Mouse (Mus musculus) embryonic facial prominence, embryonic 12.5 days (tissue): Measurements from ENCODE around the gene Asic5. TPM values are rescaled to one million over a fixed set of nuclear protein-coding genes. Genes with fewer than 3 reads are reported as not detected.

Experiments
- ATAC-seq: fragments of 200-750 bp; cut with Nextera tagmentation; 2 replicates; pipeline ENCODE4 v1.8.0; 2017; ENCODE audit not compliant: insufficient number of reproducible peaks, insufficient read depth, low FRiP score, low TSS enrichment
- H3K27ac ChIP-seq: fragments of 300-500 bp; sonication (generic); 2 replicates; pipeline ENCODE4 v1.5.1; 2016; ENCODE audit warnings: mild to moderate bottlenecking
- H3K27me3 ChIP-seq: fragments of 300-500 bp; sonication (generic); 2 replicates; pipeline ENCODE4 v1.6.1; 2016; ENCODE audit warnings: mild to moderate bottlenecking, moderate library complexity
- H3K36me3 ChIP-seq: fragments of 300-500 bp; sonication (generic); 2 replicates; pipeline ENCODE4 v1.6.1; 2016; ENCODE audit warnings: mild to moderate bottlenecking
- H3K4me1 ChIP-seq: fragments of 300-500 bp; sonication (generic); 2 replicates; pipeline ENCODE4 v1.6.1; 2016
- H3K4me2 ChIP-seq: fragments of 300-500 bp; sonication (generic); replicated peaks from 2 replicates; pipeline ENCODE4 v1.6.1; 2016; ENCODE audit warnings: mild to moderate bottlenecking, moderate library complexity
- H3K4me3 ChIP-seq: fragments of 300-500 bp; sonication (generic); 2 replicates; pipeline ENCODE4 v1.5.1; 2016; ENCODE audit warnings: mild to moderate bottlenecking
- H3K9ac ChIP-seq: fragments of 300-500 bp; sonication (generic); 2 replicates; pipeline ENCODE4 v1.6.1; 2016; ENCODE audit warnings: mild to moderate bottlenecking, moderate library complexity
- H3K9me3 ChIP-seq: fragments of 300-500 bp; sonication (generic); 2 replicates; pipeline ENCODE4 v1.6.1; 2016; ENCODE audit warnings: mild to moderate bottlenecking, moderate library complexity
- WGBS: fragments of 180-500 bp; shearing (Covaris S2); methylation state at CpG from one replicate; pipeline ENCODE4 v1.1.7; 2016; 5-methylcytosine and 5-hydroxymethylcytosine counted together
- polyA plus RNA-seq: library from polyadenylated mRNA; unstranded; fragments of >200 nt; fragmentation: Nextera tagmentation; extraction: Ambion mirVana; gene quantifications from 2 replicates; pipeline ENCODE4 v1.2.1, GENCODE M21; 2016

Gene Asic5
- polyA plus RNA-seq, result not detected in 2 replicates

DNA sequence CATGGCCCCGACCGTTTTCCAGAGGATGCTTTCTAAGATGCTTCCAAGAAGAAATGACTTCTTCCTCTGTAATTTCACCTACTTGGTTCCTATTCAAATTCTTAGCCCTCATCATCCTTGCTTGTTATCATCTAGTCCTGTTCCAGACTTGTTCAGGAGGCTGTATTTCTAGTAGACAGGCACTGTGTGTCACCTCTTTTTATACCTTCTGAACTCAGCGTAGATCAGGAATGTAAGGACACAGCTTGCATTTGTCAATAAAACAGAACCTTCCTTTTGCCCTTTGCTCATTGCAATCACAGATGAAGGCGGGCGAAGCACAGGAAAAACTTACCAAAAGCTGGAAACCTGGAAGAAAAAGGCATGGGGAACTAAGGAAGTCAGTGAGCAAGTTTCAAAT lies at the start of gene Asic5:
TSS of gene Asic5 (plus strand) at position 301 of the 400 bp plus-strand sequence.
- 88% methylated on average over 5 of the region's 5 CpGs for WGBS
- Histone ChIP-seq H3K27ac (no peak within 1 kb of the TSS), H3K27me3 (no peaks in the 10 kb centered on the region), H3K9ac (no peak within 1 kb of the TSS), H3K4me3 (no peak within 1 kb of the TSS), H3K36me3 (no peaks in the 10 kb centered on the region), H3K4me2 (no peak within 1 kb of the TSS), H3K9me3 (no peaks in the 10 kb centered on the region), H3K4me1 (no peaks in the 10 kb centered on the region)
- ATAC-seq, result no peak

DNA sequence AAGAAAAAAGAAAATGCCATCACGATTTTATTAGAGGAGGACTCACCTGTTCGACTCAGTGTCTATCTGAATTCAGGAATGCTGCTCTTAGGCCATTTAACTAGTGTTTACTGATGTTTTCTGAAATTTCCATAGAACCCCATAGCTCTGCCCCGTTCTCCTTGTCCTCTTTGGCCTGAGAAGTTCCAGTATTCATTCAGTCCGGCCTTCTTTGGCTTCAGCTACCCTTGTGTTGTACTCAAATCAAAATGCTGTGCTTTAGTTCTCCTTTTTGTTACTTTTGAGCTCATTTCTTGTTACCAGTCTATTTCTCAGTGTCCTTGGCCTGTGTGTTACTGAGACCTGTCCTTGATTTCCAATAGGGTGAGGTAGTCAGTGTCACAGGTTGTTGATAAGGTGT lies 48.7 kb upstream of the Asic5 start:
- H3K4me3 ChIP-seq, result no peak overlapping the region
- no peaks in the 10 kb centered on the region for H3K36me3 ChIP-seq
- H3K27me3 ChIP-seq, result no peaks in the 10 kb centered on the region
- H3K4me1 ChIP-seq, result no peaks in the 10 kb centered on the region
- no peak overlapping the region for H3K27ac ChIP-seq
- WGBS, result 79% methylated on average over 4 of the region's 4 CpGs
- H3K9me3 ChIP-seq, result no peaks in the 10 kb centered on the region
- ATAC-seq, result no peak
- no peak overlapping the region for H3K9ac ChIP-seq
- no peak overlapping the region for H3K4me2 ChIP-seq

DNA sequence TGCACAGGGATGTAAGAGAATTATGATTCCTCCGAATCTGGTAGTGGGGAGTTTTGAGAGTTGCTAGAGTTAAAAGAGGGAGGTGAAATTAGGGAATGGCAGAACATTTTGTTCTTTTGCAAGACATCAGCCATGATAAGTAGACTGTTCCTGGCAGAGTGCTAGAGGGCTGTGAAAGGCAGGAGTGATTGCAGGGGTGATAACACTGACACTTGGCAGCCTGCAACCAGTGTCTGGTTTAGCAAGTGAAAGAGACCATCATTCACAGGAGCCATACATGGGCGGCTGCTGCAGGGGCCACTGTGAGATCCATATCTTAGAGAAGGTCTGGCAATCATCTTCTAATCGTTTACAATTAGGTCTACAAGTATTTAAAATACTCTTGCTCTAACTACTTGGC lies 43.2 kb upstream of the Asic5 start:
- no peak for ATAC-seq
- H3K4me1 ChIP-seq, result 0 out of 2 replicates have a peak, but pooled peaks cover 4% of the 10 kb centered on the region
- no peaks in the 10 kb centered on the region for H3K27me3 ChIP-seq
- no peak overlapping the region for H3K27ac ChIP-seq
- 70% methylated on average over 3 of the region's 3 CpGs for WGBS
- H3K4me3 ChIP-seq, result no peak overlapping the region
- no peak overlapping the region for H3K4me2 ChIP-seq
- H3K9me3 ChIP-seq, result no peaks in the 10 kb centered on the region
- H3K36me3 ChIP-seq, result no peaks in the 10 kb centered on the region
- no peak overlapping the region for H3K9ac ChIP-seq

DNA sequence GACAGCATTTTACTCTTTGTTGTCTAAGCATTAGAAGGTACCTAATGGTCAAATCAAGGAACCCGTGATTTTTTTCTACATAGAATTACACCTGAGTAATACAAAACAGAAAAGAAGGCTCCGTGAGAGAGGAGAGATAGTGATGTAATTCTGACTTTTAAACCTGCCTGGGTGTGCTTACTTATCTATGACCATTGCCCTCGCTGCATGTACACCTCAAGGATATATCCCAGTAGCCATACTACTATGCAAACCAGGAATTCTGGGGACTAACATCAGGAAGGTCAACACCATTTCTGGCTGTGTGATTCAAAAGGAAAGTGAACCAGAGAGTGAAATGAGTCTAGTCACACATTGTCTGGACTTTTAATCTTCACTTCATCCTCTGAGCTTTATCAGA lies 39.7 kb upstream of the Asic5 start:
- no peaks in the 10 kb centered on the region for H3K36me3 ChIP-seq
- H3K27me3 ChIP-seq, result no peaks in the 10 kb centered on the region
- H3K4me1 ChIP-seq, result 0 out of 2 replicates have a peak, but pooled peaks cover 4% of the 10 kb centered on the region
- H3K9me3 ChIP-seq, result no peaks in the 10 kb centered on the region
- no peak overlapping the region for H3K4me3 ChIP-seq
- WGBS, result 87% methylated on average over 3 of the region's 3 CpGs
- H3K4me2 ChIP-seq, result no peak overlapping the region
- H3K9ac ChIP-seq, result no peak overlapping the region
- H3K27ac ChIP-seq, result no peak overlapping the region
- no peak for ATAC-seq

DNA sequence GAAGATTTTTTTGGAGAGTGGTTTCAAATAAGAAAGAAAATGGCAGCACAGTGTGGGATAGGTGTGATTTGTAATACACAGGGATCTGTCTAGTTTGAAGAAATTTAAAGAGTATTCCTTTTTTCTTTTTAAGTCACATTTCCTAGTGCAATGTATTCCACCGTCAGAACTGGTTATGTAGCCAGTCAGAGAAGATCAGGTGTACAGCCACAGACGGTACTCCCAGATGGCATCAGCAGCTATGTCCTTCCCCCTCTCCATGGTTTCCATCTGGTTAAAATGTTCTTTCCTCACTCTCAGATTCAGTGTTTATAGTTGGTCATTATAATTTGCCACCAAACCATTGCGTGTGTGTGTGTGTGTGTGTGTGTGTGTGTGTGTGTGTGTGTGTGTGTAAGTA lies 39.0 kb upstream of the Asic5 start:
- Histone ChIP-seq H3K27ac (no peak overlapping the region), H3K9me3 (no peaks in the 10 kb centered on the region), H3K4me2 (no peak overlapping the region), H3K4me3 (no peak overlapping the region), H3K4me1 (0 out of 2 replicates have a peak, but pooled peaks cover 4% of the 10 kb centered on the region), H3K27me3 (no peaks in the 10 kb centered on the region), H3K9ac (no peak overlapping the region), H3K36me3 (no peaks in the 10 kb centered on the region)
- WGBS, result 82% methylated on average over 3 of the region's 3 CpGs
- ATAC-seq, result no peak

DNA sequence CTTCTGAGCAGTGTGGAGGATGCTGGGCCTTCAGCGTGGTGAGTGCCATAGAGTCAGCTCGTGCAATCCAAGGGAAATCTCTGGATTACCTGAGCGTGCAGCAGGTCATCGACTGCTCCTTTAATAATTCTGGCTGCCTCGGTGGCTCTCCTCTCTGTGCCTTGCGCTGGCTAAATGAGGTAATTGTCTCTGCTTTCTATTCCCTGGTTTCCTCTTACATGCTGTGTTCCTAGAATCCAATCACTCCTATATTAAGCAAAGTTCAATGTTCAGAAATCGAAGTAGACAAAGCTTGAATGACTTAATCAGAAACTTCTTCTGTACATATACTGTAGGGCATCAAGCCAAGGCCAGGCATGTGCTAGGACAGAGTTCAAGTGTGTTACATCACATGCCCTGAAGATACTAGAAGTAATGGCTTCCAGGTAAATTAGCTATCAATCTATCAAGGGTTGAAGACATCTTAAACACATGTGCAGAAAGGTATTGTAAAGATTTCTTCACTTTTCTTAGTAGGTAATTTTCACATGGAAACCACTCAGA lies 37.2 kb upstream of the Asic5 start:
- H3K27ac ChIP-seq, result no peak overlapping the region
- WGBS, result 81% methylated on average over 7 of the region's 7 CpGs

DNA sequence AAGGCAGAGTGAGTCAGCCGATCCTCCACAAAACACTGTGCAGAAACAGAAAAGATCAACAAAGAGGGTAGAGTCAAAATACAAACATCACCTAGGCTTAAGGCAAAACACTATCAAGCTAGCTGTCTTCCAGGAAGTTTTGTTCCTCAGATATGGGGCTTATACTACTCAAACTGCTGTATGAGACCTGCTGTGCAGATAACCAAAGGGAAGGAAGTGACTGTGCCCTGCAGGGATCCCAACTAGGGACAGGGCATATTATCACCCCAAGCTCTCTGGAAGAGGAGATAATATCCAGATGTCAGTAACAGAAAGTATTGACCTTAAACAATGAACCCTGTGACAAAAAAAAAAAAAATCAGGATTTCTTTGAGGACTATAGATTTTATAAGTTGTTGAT lies 33.0 kb upstream of the Asic5 start:
- H3K27ac ChIP-seq, result no peak overlapping the region
- no peak overlapping the region for H3K4me2 ChIP-seq
- no peak for ATAC-seq
- no peaks in the 10 kb centered on the region for H3K9me3 ChIP-seq
- no peak overlapping the region for H3K9ac ChIP-seq
- no peaks in the 10 kb centered on the region for H3K4me1 ChIP-seq
- H3K36me3 ChIP-seq, result no peaks in the 10 kb centered on the region
- no peaks in the 10 kb centered on the region for H3K27me3 ChIP-seq
- no peak overlapping the region for H3K4me3 ChIP-seq
- WGBS, result 75% methylated on average over 1 of the region's 1 CpGs

More for the DNA sequence above, 37.2 kb upstream of the Asic5 start:
- no peak for ATAC-seq
- Histone ChIP-seq H3K4me3 (no peak overlapping the region), H3K9ac (no peak overlapping the region), H3K4me1 (no peaks in the 10 kb centered on the region), H3K4me2 (no peak overlapping the region), H3K36me3 (no peaks in the 10 kb centered on the region), H3K9me3 (no peaks in the 10 kb centered on the region), H3K27me3 (no peaks in the 10 kb centered on the region)

DNA sequence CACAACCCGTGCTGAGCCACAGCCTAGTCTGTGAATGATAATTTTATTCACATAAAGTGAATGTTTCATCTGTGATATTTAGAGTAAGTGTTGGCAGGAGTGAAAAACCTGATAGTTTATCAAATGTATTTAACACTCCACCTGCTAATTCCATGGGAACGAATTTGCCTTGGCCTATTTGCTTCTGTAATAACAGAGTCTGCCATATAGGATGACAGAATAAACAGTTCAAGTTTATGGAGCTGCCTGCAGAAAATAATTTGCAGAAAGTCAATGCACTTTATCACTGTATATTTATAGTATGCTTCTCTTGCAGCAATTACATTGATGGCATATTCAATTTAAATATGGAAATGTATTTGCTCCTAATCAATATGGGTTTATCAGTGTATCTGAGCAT lies 30.3 kb upstream of the Asic5 start:
- H3K4me2 ChIP-seq, result no peak overlapping the region
- H3K4me3 ChIP-seq, result no peak overlapping the region
- 76% methylated on average over 2 of the region's 2 CpGs for WGBS
- no peaks in the 10 kb centered on the region for H3K4me1 ChIP-seq
- H3K36me3 ChIP-seq, result no peaks in the 10 kb centered on the region
- no peaks in the 10 kb centered on the region for H3K9me3 ChIP-seq
- no peak overlapping the region for H3K9ac ChIP-seq
- no peaks in the 10 kb centered on the region for H3K27me3 ChIP-seq
- ATAC-seq, result no peak
- H3K27ac ChIP-seq, result no peak overlapping the region

DNA sequence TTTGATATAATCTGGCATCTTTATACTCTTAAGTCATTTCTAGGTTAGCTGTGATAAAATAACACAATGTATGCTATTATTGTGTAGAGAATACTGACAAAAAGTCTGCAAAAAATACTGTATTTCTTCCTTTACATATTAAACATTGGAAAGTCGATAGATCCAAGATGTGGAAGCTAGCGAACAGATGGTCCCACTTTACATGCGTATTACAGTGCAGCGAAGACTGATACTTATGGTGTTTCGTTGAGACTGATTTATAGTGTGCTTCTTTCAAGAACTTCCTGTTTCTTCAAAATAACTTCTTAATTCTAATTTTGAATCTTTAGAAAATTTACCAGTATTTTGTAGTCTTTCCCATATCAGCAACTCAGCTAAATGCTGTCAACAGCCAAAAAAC lies 24.6 kb upstream of the Asic5 start:
- 73% methylated on average over 5 of the region's 5 CpGs for WGBS
- Histone ChIP-seq H3K4me2 (no peak overlapping the region), H3K9ac (no peak overlapping the region), H3K4me3 (no peak overlapping the region), H3K27ac (no peak overlapping the region), H3K27me3 (no peaks in the 10 kb centered on the region), H3K9me3 (no peaks in the 10 kb centered on the region), H3K36me3 (no peaks in the 10 kb centered on the region), H3K4me1 (no peaks in the 10 kb centered on the region)
- no peak for ATAC-seq

DNA sequence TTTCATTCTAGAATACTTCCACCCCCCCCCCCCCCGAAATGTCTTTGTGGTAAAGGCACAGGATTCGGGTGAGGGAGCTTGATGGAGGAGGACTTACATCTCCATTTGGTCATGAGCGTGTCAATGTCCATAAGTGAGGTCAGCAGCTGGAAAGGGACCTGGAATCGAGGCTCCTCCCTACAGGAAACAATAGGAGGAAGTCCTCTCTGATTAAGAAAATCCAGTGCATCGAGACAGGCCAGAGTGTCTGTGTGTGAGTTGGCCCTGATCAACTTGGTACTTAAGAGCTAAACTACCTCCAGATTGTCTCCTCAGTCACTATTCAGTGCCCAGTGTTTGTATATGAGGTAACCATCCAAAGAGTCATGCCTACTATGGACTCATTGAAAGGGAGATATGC lies 20.8 kb upstream of the Asic5 start:
- Histone ChIP-seq H3K36me3 (no peaks in the 10 kb centered on the region), H3K27ac (no peak overlapping the region), H3K4me1 (no peaks in the 10 kb centered on the region), H3K4me3 (no peak overlapping the region), H3K4me2 (no peak overlapping the region), H3K27me3 (no peaks in the 10 kb centered on the region), H3K9ac (no peak overlapping the region), H3K9me3 (no peaks in the 10 kb centered on the region)
- no peak for ATAC-seq
- WGBS, result 83% methylated on average over 5 of the region's 5 CpGs

DNA sequence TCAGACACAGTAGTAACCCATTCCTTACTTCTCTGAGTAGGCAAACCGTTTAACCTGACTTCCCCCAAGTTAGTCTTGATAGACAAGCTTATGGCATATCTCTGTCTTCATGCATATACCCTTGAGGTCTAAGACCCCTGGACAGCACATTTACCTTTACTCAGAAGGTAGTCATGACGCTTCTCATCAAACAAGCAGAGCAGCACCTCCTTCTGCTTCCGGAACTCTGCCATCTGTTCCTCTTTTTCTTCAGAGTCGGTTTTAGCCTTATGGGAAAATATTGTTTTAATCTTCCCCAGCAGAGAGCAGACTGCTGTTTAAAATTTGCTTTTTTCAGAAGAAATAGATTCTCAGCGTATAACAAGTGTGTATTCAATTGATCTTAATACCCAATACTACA lies 18.3 kb upstream of the Asic5 start:
- Histone ChIP-seq H3K27me3 (no peaks in the 10 kb centered on the region), H3K27ac (no peak overlapping the region), H3K4me1 (no peaks in the 10 kb centered on the region), H3K9ac (no peak overlapping the region), H3K4me2 (no peak overlapping the region), H3K4me3 (no peak overlapping the region), H3K36me3 (no peaks in the 10 kb centered on the region), H3K9me3 (no peaks in the 10 kb centered on the region)
- 60% methylated on average over 5 of the region's 5 CpGs for WGBS
- ATAC-seq, result no peak

DNA sequence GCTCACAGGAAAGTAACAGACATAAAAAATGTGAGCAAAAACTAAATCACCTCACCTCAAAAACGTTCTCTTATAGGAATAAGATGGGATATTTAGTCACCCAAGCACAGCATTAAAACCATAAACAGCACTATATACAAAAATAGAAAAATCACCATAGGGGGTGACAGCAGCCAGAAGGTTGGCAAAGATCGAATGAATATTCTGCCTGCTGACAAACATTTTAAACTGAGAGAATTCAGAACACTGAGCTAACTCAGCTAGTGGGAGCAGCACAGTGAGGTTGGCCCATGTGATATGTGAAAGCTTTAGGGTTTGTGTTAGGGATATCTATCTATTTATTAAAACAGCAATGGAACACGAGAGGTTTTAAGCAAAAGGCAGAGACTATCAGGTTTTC lies 17.5 kb upstream of the Asic5 start:
- ATAC-seq, result no peak

DNA sequence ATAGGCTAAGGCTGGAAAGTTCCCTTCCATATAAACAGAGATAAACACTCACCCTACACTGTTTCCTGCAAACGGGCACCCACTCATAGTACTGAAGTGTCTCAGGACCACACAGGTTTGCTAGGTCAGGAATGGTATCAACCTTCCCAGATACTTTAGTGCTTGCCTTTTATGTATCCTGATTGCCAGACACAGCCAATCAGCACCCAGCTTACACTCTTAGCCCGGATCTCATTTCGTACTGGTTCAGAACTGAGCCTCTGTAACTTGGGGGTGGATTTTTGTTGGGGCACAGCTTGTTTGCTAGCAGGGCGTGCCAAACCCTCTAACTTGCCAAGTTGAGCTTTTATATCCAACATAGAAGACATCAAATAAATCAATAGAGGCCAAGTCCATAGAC lies 6.5 kb upstream of the Asic5 start:
- no peaks in the 10 kb centered on the region for H3K9me3 ChIP-seq
- no peak for ATAC-seq
- WGBS, result 77% methylated on average over 4 of the region's 4 CpGs

More for the DNA sequence above, 17.5 kb upstream of the Asic5 start:
- Histone ChIP-seq H3K36me3 (no peaks in the 10 kb centered on the region), H3K27ac (no peak overlapping the region), H3K27me3 (no peaks in the 10 kb centered on the region), H3K9me3 (no peaks in the 10 kb centered on the region), H3K4me3 (no peak overlapping the region), H3K4me1 (no peaks in the 10 kb centered on the region), H3K4me2 (no peak overlapping the region), H3K9ac (no peak overlapping the region)
- 72% methylated on average over 3 of the region's 3 CpGs for WGBS

More for the DNA sequence above, 6.5 kb upstream of the Asic5 start:
- Histone ChIP-seq H3K27me3 (no peaks in the 10 kb centered on the region), H3K36me3 (no peaks in the 10 kb centered on the region), H3K4me3 (no peak overlapping the region), H3K27ac (no peak overlapping the region), H3K4me1 (no peaks in the 10 kb centered on the region), H3K9ac (no peak overlapping the region), H3K4me2 (no peak overlapping the region)
